Mouse (Mus musculus) forebrain, embryonic 13.5 days (tissue): ENCODE data around the gene Vps37c. TPM values are rescaled to one million over a fixed set of nuclear protein-coding genes. Genes with fewer than 3 reads are reported as not detected.

ENCODE experiments used
- ATAC-seq: fragments of 200-750 bp; cut with Nextera tagmentation; 2 replicates; pipeline ENCODE4 v1.8.0; 2017
- H3K27ac ChIP-seq: fragments of 300-500 bp; sonication (generic); 2 replicates; pipeline ENCODE4 v1.5.1; 2015; ENCODE audit warnings: inconsistent platforms, mild to moderate bottlenecking, moderate library complexity
- H3K27me3 ChIP-seq: fragments of 300-500 bp; sonication (generic); 2 replicates; pipeline ENCODE4 v1.6.1; 2015; ENCODE audit warnings: mild to moderate bottlenecking, inconsistent platforms
- H3K36me3 ChIP-seq: fragments of 300-500 bp; sonication (generic); 2 replicates; pipeline ENCODE4 v1.6.1; 2015; ENCODE audit warnings: mild to moderate bottlenecking, inconsistent platforms; ENCODE audit not compliant: poor library complexity, severe bottlenecking
- H3K4me1 ChIP-seq: fragments of 300-500 bp; sonication (generic); 2 replicates; pipeline ENCODE4 v1.6.1; 2015; ENCODE audit warnings: inconsistent platforms
- H3K4me2 ChIP-seq: fragments of 300-500 bp; sonication (generic); 2 replicates; pipeline ENCODE4 v1.6.1; 2015; ENCODE audit warnings: inconsistent platforms, mild to moderate bottlenecking, moderate library complexity
- H3K4me3 ChIP-seq: fragments of 300-500 bp; sonication (generic); 2 replicates; pipeline ENCODE4 v1.5.1; 2015; ENCODE audit warnings: mild to moderate bottlenecking, inconsistent platforms
- H3K9ac ChIP-seq: fragments of 300-500 bp; sonication (generic); 2 replicates; pipeline ENCODE4 v1.6.1; 2015; ENCODE audit warnings: mild to moderate bottlenecking, inconsistent platforms
- H3K9me3 ChIP-seq: fragments of 300-500 bp; sonication (generic); replicated peaks from 2 replicates; pipeline ENCODE4 v1.6.1; 2016; ENCODE audit warnings: inconsistent platforms
- WGBS: fragments of 180-500 bp; shearing (Covaris S2); methylation state at CpG from one replicate; pipeline ENCODE4 v1.1.7; 2015; 5-methylcytosine and 5-hydroxymethylcytosine counted together
- polyA plus RNA-seq: library from polyadenylated mRNA; unstranded; fragments of >200 nt; fragmentation: Nextera tagmentation; extraction: Ambion mirVana; gene quantifications from 2 replicates; pipeline ENCODE4 v1.2.1, GENCODE M21; 2015

Gene Vps37c
- polyA plus RNA-seq, 1 experiment from 2014 or later, result 32.1 TPM

DNA sequence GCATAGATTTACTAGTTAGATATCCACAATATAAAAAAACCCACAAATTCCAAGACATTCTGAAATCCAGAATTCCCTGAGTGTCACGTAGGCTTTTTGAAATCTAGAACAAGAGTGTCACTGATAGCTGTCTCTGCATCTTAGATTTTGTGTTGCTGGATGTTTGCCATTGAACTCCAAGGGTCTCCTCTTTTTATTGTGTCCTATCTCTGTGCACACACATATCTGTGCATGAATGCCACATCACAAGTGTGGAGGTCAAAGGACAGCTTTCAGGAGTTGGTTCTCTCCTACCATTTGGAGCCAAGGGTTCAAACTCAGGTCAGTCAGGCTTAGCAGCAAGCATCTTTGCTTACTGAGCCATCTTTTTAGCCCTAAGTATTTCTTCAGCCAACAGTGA, 19.3 kb downstream of the Vps37c start:
- Histone ChIP-seq H3K4me1 (peaks cover 39% of the 10 kb centered on the region), H3K9ac (no peak overlapping the region), H3K27ac (peak overlapping the region; percentile 8; the same call in 1 of the 2 replicates), H3K4me2 (no peak overlapping the region), H3K4me3 (no peak overlapping the region), H3K27me3 (no peaks in the 10 kb centered on the region), H3K9me3 (no peaks in the 10 kb centered on the region), H3K36me3 (peaks cover 55% of the 10 kb centered on the region)
- no peak for ATAC-seq
- WGBS, result 90% methylated on average over 1 of the region's 1 CpGs

DNA sequence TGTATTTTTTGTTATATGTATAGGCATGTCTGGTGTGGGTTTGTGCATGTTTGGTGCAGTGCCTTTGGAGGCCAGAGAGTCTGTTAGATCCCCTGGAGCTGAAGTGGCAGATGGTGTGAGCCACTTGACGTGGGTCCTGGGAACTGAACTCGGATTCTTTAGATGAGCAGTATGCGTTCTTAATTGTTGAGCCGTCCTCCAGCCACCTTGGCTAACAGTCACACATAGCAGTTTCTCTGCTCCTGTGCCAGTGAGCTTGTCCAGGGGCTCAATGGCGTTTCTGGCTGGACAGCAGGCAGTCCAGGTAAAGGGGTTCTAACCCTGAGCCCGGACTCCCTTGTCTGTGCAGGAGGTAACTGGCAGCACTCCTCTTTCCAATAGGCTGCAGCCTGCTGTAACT, 20.4 kb downstream of the Vps37c start:
- peaks cover 31% of the 10 kb centered on the region for H3K4me1 ChIP-seq
- peaks cover 59% of the 10 kb centered on the region for H3K36me3 ChIP-seq
- 46% methylated on average over 6 of the region's 6 CpGs for WGBS
- H3K9ac ChIP-seq, result 0 out of 2 replicates have a peak overlapping the region, but pooled peaks have one; percentile 22
- ATAC-seq, result no peak
- no peaks in the 10 kb centered on the region for H3K9me3 ChIP-seq
- no peak overlapping the region for H3K4me2 ChIP-seq
- no peaks in the 10 kb centered on the region for H3K27me3 ChIP-seq
- H3K4me3 ChIP-seq, result no peak overlapping the region
- H3K27ac ChIP-seq, result peak overlapping the region; percentile 97

DNA sequence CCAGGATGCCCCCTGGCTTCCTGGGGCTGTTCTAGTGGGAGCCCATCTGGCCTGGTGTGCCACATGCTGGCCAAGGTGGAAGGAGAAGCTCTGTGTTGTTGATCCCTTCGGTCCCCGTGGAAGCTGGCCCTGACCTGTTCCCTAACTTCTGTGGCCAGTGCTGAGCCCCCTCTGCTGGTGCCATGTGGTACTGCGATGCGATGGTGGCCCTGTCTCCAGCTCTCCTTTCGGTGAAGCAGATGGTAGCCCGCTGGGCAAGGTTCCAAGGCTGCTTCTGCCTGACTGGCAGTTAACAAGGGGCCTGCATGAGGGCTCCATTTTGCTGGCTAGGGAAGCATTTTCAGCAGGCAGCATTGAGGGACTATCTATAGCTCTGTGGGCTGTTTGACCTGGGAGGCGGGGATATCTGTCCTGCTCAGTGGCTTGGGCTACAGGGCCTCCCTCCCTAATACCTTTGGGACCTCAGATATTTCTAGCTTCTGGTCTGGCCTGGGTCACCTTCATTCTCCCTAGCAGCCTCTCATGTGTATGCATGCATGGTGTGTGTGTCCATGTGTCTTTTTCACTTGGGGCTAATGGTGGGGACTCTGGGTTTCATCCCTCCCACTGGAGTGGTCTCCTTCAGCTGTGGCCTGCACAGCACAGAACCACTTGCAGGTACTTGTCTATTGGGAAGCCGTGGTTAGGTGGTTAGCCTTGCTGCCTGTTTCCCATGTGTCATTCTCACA, 21.0 kb downstream of the Vps37c start:
- H3K4me2 ChIP-seq, result peak overlapping the region; percentile 35
- ATAC-seq, result peak; percentile 90
- no peaks in the 10 kb centered on the region for H3K9me3 ChIP-seq
- peaks cover 65% of the 10 kb centered on the region for H3K36me3 ChIP-seq
- no peak overlapping the region for H3K4me3 ChIP-seq
- 0 out of 2 replicates have a peak overlapping the region, but pooled peaks have one; percentile 22 for H3K9ac ChIP-seq
- no peaks in the 10 kb centered on the region for H3K27me3 ChIP-seq
- peak overlapping the region; percentile 97 for H3K27ac ChIP-seq
- H3K4me1 ChIP-seq, result peaks cover 37% of the 10 kb centered on the region
- WGBS, result 12% methylated on average over 8 of the region's 8 CpGs

DNA sequence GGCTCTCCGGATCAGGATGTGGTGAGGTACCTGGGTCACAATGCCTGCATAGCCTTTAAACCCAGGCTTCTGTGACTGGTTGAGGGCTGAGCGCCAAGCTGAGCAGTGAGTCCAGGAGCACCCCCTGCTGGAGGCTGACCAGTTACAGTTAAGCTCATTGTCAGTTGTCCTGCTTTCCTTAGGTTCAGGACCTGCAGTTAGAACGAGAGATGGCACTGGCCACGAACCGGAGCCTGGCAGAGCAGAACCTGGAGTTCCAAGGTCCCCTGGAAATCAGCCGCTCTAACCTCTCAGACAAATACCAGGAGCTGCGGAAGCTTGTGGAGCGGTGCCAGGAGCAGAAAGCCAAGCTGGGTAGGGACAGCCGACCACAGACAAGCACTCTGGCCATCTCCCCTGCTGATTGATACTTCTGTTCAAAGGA, 21.6 kb downstream of the Vps37c start:
- Histone ChIP-seq H3K27ac (peak overlapping the region; percentile 97), H3K4me2 (peak overlapping the region; percentile 35), H3K9ac (0 out of 2 replicates have a peak overlapping the region, but pooled peaks have one; percentile 6)

DNA sequence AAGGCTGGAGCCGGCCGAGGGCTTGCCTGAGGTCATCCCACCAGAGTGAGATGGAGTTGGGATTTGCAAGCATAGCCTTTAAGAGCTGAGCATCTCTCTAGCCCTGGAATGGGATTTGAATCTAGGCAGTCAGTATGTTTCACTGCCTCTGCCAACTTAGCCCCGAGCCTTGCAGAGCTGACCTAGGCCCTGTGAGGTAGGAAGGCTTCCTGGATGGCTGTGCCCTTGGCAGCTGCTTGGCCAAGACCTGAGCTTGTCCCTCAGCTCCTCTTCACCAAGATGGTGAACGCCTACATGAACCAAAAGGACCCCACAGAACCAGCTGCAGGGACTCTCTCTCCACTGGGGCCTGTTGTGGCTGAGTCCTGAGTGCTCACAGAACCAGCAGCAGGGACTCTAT, 22.2 kb downstream of the Vps37c start:
- Histone ChIP-seq H3K27ac (peak overlapping the region; percentile 97), H3K4me3 (no peak overlapping the region), H3K36me3 (peaks cover 65% of the 10 kb centered on the region), H3K9me3 (no peaks in the 10 kb centered on the region), H3K4me2 (no peak overlapping the region), H3K9ac (no peak overlapping the region), H3K27me3 (no peaks in the 10 kb centered on the region), H3K4me1 (peaks cover 34% of the 10 kb centered on the region)
- no peak for ATAC-seq
- WGBS, result 89% methylated on average over 4 of the region's 4 CpGs

More for the DNA sequence above, 21.6 kb downstream of the Vps37c start:
- Histone ChIP-seq H3K4me1 (peaks cover 34% of the 10 kb centered on the region), H3K9me3 (no peaks in the 10 kb centered on the region), H3K27me3 (no peaks in the 10 kb centered on the region), H3K4me3 (no peak overlapping the region), H3K36me3 (peaks cover 65% of the 10 kb centered on the region)
- WGBS, result 55% methylated on average over 9 of the region's 9 CpGs
- ATAC-seq, result peak; percentile 62

DNA sequence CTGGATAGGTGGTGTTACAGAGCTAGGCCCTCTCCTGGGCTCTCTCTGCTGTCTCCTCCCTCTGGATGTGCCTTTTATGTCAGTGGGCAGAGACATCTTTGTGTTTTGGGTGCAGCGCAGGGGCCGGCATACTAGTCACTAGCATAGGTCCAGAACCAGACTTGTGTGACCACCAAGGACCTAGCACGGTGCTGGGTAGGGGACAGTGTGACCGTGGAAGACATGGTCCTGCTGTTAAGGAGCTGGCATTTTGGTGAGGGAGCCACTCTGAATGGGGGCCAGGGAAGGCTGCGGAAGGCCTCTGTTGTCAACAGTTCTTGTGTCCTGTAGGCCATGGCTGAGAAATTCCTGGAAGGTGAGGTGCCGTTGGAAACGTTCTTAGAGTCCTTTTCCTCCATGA, 23.7 kb downstream of the Vps37c start:
- 97% methylated on average over 7 of the region's 7 CpGs for WGBS
- Histone ChIP-seq H3K4me2 (no peak overlapping the region), H3K9me3 (no peaks in the 10 kb centered on the region), H3K27ac (no peak overlapping the region), H3K27me3 (no peaks in the 10 kb centered on the region), H3K4me1 (peaks cover 34% of the 10 kb centered on the region), H3K36me3 (peaks cover 52% of the 10 kb centered on the region), H3K4me3 (no peak overlapping the region), H3K9ac (no peak overlapping the region)
- no peak for ATAC-seq

DNA sequence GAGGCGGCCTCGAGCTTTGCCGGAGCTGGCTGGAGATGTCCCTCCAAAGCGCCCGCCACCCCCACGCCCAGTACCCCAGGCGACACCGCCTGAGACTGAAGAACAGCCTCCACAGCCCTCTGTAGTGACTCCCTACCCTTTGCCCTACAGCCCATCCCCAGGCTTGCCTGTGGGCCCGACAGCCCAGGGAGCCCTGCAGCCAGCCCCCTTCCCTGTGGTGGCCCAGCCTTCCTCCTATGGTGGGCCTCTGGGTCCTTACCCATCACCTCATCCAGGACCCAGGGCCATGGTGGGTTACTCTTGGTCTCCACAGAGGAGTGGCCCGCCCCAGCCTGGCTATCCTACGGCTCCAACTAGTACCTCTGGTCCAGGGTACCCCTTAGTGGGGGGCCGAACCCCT, 24.1 kb downstream of the Vps37c start:
- Histone ChIP-seq H3K4me1 (peaks cover 34% of the 10 kb centered on the region), H3K9ac (no peak overlapping the region)
- WGBS, result 98% methylated on average over 12 of the region's 12 CpGs

DNA sequence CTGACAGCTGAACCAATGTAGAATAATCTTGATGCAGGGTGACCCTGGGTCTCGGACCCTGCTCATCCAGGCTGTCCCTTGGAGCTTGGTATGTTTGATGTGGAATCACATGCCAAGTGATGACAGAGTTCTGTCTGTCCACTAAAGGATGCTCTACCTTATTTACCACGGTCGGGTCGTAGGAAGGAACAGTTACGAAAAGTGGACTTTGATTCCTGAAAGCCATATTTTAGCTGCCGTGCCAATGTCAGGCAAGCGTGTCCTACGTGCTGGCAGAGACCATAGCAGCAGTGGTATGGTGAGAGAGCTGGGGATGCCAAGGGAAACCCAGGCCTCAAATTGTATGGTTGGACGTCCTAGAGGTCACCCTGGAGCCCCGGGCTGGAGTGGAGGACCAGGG, 25.0 kb downstream of the Vps37c start:
- no peak overlapping the region for H3K27ac ChIP-seq
- peaks cover 40% of the 10 kb centered on the region for H3K36me3 ChIP-seq
- no peak for ATAC-seq
- no peaks in the 10 kb centered on the region for H3K9me3 ChIP-seq
- WGBS, result 95% methylated on average over 10 of the region's 10 CpGs
- no peak overlapping the region for H3K9ac ChIP-seq
- H3K4me3 ChIP-seq, result no peak overlapping the region
- no peaks in the 10 kb centered on the region for H3K27me3 ChIP-seq
- peaks cover 33% of the 10 kb centered on the region for H3K4me1 ChIP-seq
- H3K4me2 ChIP-seq, result no peak overlapping the region

More for the DNA sequence above, 24.1 kb downstream of the Vps37c start:
- no peak overlapping the region for H3K4me2 ChIP-seq
- H3K9me3 ChIP-seq, result no peaks in the 10 kb centered on the region
- H3K4me3 ChIP-seq, result no peak overlapping the region
- no peak for ATAC-seq
- H3K36me3 ChIP-seq, result peaks cover 47% of the 10 kb centered on the region
- no peak overlapping the region for H3K27ac ChIP-seq
- H3K27me3 ChIP-seq, result no peaks in the 10 kb centered on the region

DNA sequence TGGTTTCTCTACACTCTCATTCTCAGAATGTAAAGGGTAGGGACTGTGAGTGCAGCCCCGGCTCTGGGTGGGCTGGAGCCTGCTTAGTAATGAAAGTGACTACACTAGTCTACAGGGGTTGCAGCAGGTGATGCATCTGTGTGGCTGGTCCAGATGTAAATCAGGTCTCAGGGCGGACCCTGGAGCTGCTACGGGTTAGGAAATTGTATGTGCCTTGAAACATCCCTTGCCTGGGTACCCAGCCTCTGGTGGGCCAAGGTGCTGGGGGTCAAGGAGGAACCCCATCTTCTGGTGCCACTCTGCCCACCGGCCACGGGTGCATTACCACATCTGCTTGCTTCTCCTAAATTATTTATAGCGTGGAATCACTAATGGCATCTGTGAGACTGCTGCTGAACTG, 25.6 kb downstream of the Vps37c start:
- Histone ChIP-seq H3K4me3 (no peak overlapping the region), H3K36me3 (peaks cover 39% of the 10 kb centered on the region), H3K9ac (no peak overlapping the region), H3K27ac (peak overlapping the region; percentile 59), H3K27me3 (no peaks in the 10 kb centered on the region), H3K4me2 (no peak overlapping the region), H3K9me3 (no peaks in the 10 kb centered on the region), H3K4me1 (peaks cover 27% of the 10 kb centered on the region)
- 85% methylated on average over 6 of the region's 6 CpGs for WGBS
- no peak for ATAC-seq

DNA sequence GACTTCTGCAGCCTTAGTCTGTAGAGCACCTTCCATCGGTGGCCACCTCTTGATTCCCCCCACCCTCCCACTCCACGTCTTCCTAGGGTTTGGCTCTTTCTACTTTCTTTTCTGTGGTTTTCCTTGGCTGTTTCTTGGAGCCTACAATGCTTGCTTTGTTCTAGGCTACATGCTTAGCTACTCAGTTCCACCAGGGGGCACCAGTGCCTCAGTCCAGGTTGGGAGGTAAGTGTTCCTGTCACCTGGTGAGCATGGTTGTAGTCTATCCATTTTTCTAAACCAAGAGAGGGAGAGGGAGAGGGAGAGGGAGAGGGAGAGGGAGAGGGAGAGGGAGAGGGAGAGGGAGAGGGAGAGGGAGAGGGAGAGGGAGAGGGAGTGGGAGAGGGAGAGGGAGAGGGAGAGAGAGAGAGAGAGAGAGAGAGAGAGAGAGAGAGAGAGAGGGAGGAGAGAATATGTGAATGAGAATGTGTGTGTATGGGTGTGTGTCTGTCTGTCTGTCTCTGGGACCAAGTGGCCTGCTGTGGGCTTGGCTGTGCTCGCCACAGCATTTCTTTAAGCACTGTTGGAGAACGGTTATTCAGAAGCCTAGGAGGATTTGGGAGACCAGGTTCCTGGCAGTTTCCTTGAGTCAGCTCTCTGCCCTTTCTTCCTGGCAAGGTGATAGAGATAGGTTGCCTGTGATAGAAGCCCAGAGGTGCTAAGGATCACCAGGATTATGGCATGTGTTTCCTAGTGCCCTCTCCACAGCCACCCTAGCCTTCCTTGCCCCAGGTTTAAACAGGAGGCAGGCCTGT, 26.3 kb downstream of the Vps37c start:
- Histone ChIP-seq H3K9ac (no peak overlapping the region), H3K4me2 (no peak overlapping the region), H3K4me1 (peaks cover 25% of the 10 kb centered on the region), H3K4me3 (no peak overlapping the region), H3K9me3 (no peaks in the 10 kb centered on the region), H3K36me3 (peaks cover 39% of the 10 kb centered on the region), H3K27me3 (no peaks in the 10 kb centered on the region), H3K27ac (peak overlapping the region; percentile 59)
- ATAC-seq, result no peak
- 36% methylated on average over 4 of the region's 4 CpGs for WGBS

DNA sequence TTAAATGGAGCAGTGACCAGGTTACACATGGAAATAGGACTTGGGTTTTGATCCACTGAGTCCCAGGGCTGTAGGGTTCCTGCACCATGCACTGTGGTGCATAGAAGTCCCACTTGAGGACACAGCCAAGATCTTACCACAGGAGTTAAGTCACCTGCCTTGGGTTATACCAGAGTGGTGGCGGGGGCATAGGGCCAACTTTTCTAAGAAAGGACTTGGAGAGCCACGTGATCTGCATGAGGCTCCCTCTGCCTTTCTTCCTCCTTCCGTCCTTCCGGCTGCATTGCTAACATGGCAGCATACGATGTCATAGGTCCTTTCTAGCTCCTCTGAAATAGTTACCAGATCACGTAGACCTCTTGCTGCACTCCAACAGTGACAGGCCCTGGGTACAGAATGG, 26.9 kb downstream of the Vps37c start:
- 0 out of 2 replicates have a peak overlapping the region, but pooled peaks have one; percentile 14 for H3K27ac ChIP-seq
- H3K36me3 ChIP-seq, result peaks cover 39% of the 10 kb centered on the region
- no peak overlapping the region for H3K4me3 ChIP-seq
- H3K9me3 ChIP-seq, result no peaks in the 10 kb centered on the region
- 92% methylated on average over 6 of the region's 6 CpGs for WGBS
- peaks cover 24% of the 10 kb centered on the region for H3K4me1 ChIP-seq
- H3K27me3 ChIP-seq, result no peaks in the 10 kb centered on the region
- no peak overlapping the region for H3K4me2 ChIP-seq
- H3K9ac ChIP-seq, result no peak overlapping the region
- ATAC-seq, result no peak

DNA sequence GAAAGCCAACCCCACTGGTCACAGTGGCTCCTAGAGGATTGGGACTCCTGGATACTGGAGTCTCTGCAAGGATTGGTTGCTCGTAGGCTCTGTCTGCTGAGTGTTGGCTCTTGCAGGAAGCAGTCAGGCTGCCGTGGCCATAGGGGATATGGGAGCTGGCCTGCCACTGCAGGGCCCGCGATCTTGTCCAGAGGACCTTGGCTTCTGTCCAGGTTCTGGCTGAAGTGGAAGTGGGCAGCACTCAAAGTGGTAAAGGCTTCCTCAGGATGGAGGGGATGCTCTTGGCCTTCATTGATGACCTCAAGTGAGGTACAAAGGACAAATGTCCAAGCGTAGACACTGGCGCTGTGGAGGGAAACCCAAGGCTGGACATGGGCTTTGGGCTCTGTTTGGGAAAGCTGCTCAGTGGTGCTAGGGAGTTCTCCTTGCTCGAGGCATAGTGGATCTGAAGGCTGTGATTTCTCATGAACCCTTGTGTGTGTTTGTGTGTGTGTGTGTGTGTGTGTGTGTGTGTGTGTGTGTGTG, 29.8 kb downstream of the Vps37c start:
- no peak overlapping the region for H3K4me3 ChIP-seq
- H3K9me3 ChIP-seq, result no peaks in the 10 kb centered on the region
- H3K4me2 ChIP-seq, result no peak overlapping the region
- H3K36me3 ChIP-seq, result peaks cover 12% of the 10 kb centered on the region
- peaks cover 28% of the 10 kb centered on the region for H3K4me1 ChIP-seq
- ATAC-seq, result no peak
- H3K27ac ChIP-seq, result no peak overlapping the region
- WGBS, result 86% methylated on average over 7 of the region's 7 CpGs
- no peak overlapping the region for H3K9ac ChIP-seq
- H3K27me3 ChIP-seq, result no peaks in the 10 kb centered on the region
